Mouse (Mus musculus): ENCODE measurements at regions not wholly inside any gene's neighbourhood (a gene's known extent, or its start where the extent isn't known, plus 50 kb on each side); places are given as distances from the start of the nearest gene placed in this dataset.

DNA sequence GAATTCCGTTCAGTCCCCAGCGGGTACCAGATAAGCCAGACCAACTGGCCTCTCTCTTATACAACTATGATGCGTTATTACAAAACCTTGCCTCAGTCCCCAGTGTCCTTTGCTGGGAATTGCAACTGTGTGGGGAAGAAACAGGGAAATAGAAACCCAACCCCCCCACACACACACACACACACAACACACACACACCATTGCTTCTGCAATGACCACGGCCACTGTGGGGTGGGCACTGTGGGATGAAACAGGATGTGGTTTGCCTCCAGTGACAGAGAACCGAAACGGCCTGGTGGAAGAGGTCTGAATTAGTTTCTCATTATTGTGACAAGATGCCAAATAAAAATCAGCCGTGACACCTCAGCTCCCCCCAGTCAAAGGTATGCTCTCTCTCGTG is 128.8 kb upstream of the Rybp start:
- Histone ChIP-seq H3K4me1 (replicated peaks; ENCODE audit: control insufficient read depth in 2 of 2, insufficient read depth in 2 of 2, low read length in 1 of 2) (peaks cover 0 to 5% of the 10 kb centered on the region in 2 experiments; a peak in 2 of 4 replicates), H3K36me3 (replicated peaks; ENCODE audit: control insufficient read depth, insufficient read depth, low read depth) (no peaks in the 10 kb centered on the region), H3K27me3 (ENCODE audit: control insufficient read depth, insufficient read depth, low read length) (no peaks in the 10 kb centered on the region), H3K4me2 (ENCODE audit: low read depth) (no peak overlapping the region), H3K9ac (replicated peaks) (no peak overlapping the region), H3K4me3 (ENCODE audit: insufficient read depth in 1 of 2, low read depth in 2 of 2, low read length in 2 of 2) (no peak overlapping the region), H3K9me3 (ENCODE audit: control insufficient read depth, low read length) (no peaks in the 10 kb centered on the region), H3K27ac (no peak overlapping the region)
- no peak for TF ChIP-seq EP300 (IDR thresholded peaks at IDR 0.05; ENCODE audit: low read depth)
- 0 out of 2 replicates have a peak, but pooled peaks have one; percentile 2 for TF ChIP-seq CTCF (IDR thresholded peaks at IDR 0.05; ENCODE audit: low read depth)
- DNase-seq (ENCODE audit: low read depth in 3 of 3, low spot score in 3 of 3) = no peak
- ATAC-seq (ENCODE audit: insufficient read depth) = no peak
- 26% methylated on average over 8 of the region's 8 CpGs for whole genome bisulfite sequencing (ENCODE audit: insufficient replicate concordance)

DNA sequence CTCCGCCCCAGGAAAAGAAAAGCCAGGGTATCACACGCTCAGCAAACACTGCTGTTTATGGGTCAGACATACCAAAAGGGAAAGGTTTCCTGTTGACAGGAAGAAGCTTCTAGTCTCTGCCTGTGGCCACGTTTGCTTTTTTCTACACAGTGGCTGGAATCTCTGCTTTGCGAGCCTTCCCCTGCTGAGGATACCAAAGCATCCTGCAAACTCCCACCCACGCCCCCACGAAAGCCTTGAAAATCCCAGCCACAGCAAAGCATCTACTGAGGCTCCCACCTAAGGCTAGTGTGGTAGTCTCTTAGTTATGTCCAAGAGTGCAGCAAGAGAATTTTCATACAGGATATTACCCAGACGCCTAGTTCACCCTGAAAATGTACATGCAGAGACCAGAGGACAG is 128.2 kb upstream of the Rybp start:
- DNase-seq (ENCODE audit: low read depth in 3 of 3, low spot score in 3 of 3) = no peak

DNA sequence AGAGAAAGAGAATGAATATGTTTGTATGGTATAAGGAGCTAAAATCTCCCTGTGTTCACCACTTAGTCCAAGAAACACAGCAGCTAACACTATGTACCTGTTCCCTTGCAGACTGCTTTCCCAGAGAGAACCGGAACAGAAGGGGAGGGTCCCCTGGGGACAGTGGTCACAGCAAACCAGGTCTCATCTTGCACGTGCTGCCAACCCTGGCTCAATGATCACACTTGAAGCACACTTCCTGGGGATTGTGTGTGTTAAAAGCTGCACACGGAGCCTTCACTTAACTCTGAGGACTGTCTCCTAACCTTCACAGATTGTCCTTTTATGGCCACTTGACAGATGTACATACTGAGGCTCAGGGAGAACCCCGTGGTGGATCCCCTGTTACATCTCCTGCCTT is 127.6 kb upstream of the Rybp start:
- Histone ChIP-seq H3K4me1 (replicated peaks; ENCODE audit: control insufficient read depth in 2 of 2, insufficient read depth in 2 of 2, low read length in 1 of 2) (peaks cover 0 to 5% of the 10 kb centered on the region in 2 experiments; a peak in 2 of 4 replicates), H3K27ac (no peak overlapping the region), H3K36me3 (replicated peaks; ENCODE audit: control insufficient read depth, insufficient read depth, low read depth) (no peaks in the 10 kb centered on the region), H3K9ac (replicated peaks) (no peak overlapping the region), H3K9me3 (ENCODE audit: control insufficient read depth, low read length) (no peaks in the 10 kb centered on the region), H3K4me3 (ENCODE audit: insufficient read depth in 1 of 2, low read depth in 2 of 2, low read length in 2 of 2) (no peak overlapping the region), H3K4me2 (ENCODE audit: low read depth) (no peak overlapping the region), H3K27me3 (ENCODE audit: control insufficient read depth, insufficient read depth, low read length) (no peaks in the 10 kb centered on the region)
- DNase-seq (ENCODE audit: low read depth in 3 of 3, low spot score in 3 of 3) (no peak), ATAC-seq (ENCODE audit: insufficient read depth) (no peak)
- WGBS (ENCODE audit: insufficient replicate concordance) = 28% methylated on average over 4 of the region's 4 CpGs
- TF ChIP-seq CTCF (IDR thresholded peaks at IDR 0.05; ENCODE audit: low read depth) = no peak
- no peak for TF ChIP-seq EP300 (IDR thresholded peaks at IDR 0.05; ENCODE audit: low read depth)

More for the DNA sequence above, 128.2 kb upstream of the Rybp start:
- Histone ChIP-seq H3K9me3 (ENCODE audit: control insufficient read depth, low read length) (no peaks in the 10 kb centered on the region), H3K9ac (replicated peaks) (no peak overlapping the region), H3K27me3 (ENCODE audit: control insufficient read depth, insufficient read depth, low read length) (no peaks in the 10 kb centered on the region), H3K4me3 (ENCODE audit: insufficient read depth in 1 of 2, low read depth in 2 of 2, low read length in 2 of 2) (no peak overlapping the region), H3K36me3 (replicated peaks; ENCODE audit: control insufficient read depth, insufficient read depth, low read depth) (no peaks in the 10 kb centered on the region), H3K4me1 (replicated peaks; ENCODE audit: control insufficient read depth in 2 of 2, insufficient read depth in 2 of 2, low read length in 1 of 2) (peaks cover 0 to 5% of the 10 kb centered on the region in 2 experiments; a peak in 2 of 4 replicates), H3K4me2 (ENCODE audit: low read depth) (no peak overlapping the region), H3K27ac (no peak overlapping the region)
- no peak for TF ChIP-seq CTCF (IDR thresholded peaks at IDR 0.05; ENCODE audit: low read depth)
- no peak for TF ChIP-seq EP300 (IDR thresholded peaks at IDR 0.05; ENCODE audit: low read depth)
- ATAC-seq (ENCODE audit: insufficient read depth) = no peak
- 26% methylated on average over 7 of the region's 7 CpGs for WGBS (ENCODE audit: insufficient replicate concordance)

DNA sequence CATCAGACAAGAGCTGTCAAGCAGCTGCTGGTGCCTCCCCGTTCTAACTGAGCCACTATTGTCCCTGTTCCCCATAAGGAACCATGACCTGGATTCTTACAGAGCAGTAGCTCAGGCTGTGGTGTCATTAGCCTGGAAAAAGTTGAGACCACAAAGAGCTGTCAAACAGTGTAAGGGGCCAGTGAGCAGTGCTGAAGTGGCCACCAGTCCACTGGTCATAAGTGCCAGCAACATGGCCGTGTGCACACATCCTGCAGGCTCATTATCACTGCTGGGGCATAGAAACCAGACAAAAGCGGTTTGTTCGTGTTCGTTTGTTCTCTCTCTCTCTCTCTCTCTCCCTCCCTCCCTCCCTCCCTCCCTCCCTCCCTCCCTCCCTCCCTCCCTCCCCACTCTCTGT is 125.2 kb upstream of the Rybp start:
- Histone ChIP-seq H3K27me3 (ENCODE audit: control insufficient read depth, insufficient read depth, low read length) (no peaks in the 10 kb centered on the region), H3K4me3 (ENCODE audit: insufficient read depth in 1 of 2, low read depth in 2 of 2, low read length in 2 of 2) (no peak overlapping the region), H3K4me2 (ENCODE audit: low read depth) (no peak overlapping the region), H3K9me3 (ENCODE audit: control insufficient read depth, low read length) (no peaks in the 10 kb centered on the region), H3K27ac (no peak overlapping the region), H3K9ac (replicated peaks) (no peak overlapping the region), H3K4me1 (replicated peaks; ENCODE audit: control insufficient read depth in 2 of 2, insufficient read depth in 2 of 2, low read length in 1 of 2) (peaks cover 0 to 5% of the 10 kb centered on the region in 2 experiments; a peak in 2 of 4 replicates), H3K36me3 (replicated peaks; ENCODE audit: control insufficient read depth, insufficient read depth, low read depth) (no peaks in the 10 kb centered on the region)
- ATAC-seq (ENCODE audit: insufficient read depth) (no peak), DNase-seq (ENCODE audit: low read depth in 3 of 3, low spot score in 3 of 3) (no peak)
- TF ChIP-seq EP300 (IDR thresholded peaks at IDR 0.05; ENCODE audit: low read depth) = no peak
- no peak for TF ChIP-seq CTCF (IDR thresholded peaks at IDR 0.05; ENCODE audit: low read depth)
- WGBS (ENCODE audit: insufficient replicate concordance) = 40% methylated on average over 5 of the region's 5 CpGs

DNA sequence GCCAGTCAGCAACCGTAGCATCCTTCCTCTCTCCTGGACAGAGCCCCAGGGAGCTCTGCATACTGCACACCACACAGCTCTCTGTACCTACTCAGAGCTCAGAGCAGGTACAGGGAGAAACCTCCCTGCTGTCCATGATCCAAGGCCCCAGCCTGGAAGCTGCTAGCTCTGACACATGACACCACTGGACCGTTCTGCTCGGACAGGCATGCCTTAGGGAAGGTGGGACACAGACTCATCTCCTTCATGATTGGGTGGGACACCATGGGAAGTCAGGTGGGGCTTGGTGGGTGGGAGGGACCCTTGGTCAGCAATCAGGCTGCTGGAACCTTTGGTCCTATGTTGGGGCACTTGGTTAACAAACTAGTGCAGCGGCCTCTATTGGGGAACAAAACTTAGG is 124.7 kb upstream of the Rybp start:
- Histone ChIP-seq H3K4me3 (ENCODE audit: insufficient read depth in 1 of 2, low read depth in 2 of 2, low read length in 2 of 2) (no peak overlapping the region), H3K9ac (replicated peaks) (no peak overlapping the region), H3K27ac (no peak overlapping the region), H3K9me3 (ENCODE audit: control insufficient read depth, low read length) (no peaks in the 10 kb centered on the region), H3K4me2 (ENCODE audit: low read depth) (no peak overlapping the region), H3K27me3 (ENCODE audit: control insufficient read depth, insufficient read depth, low read length) (no peaks in the 10 kb centered on the region), H3K4me1 (replicated peaks; ENCODE audit: control insufficient read depth in 2 of 2, insufficient read depth in 2 of 2, low read length in 1 of 2) (peaks cover 0 to 5% of the 10 kb centered on the region in 2 experiments; a peak in 2 of 4 replicates), H3K36me3 (replicated peaks; ENCODE audit: control insufficient read depth, insufficient read depth, low read depth) (no peaks in the 10 kb centered on the region)
- ATAC-seq (ENCODE audit: insufficient read depth) = no peak
- 74% methylated on average over 4 of the region's 4 CpGs for WGBS (ENCODE audit: insufficient replicate concordance)
- no peak for DNase-seq (ENCODE audit: low read depth in 3 of 3, low spot score in 3 of 3)
- no peak for TF ChIP-seq CTCF (IDR thresholded peaks at IDR 0.05; ENCODE audit: low read depth)
- no peak for TF ChIP-seq EP300 (IDR thresholded peaks at IDR 0.05; ENCODE audit: low read depth)

Data from liver, embryonic 14.5 days (tissue).